Mouse (Mus musculus) gastrocnemius, adult 2 months (tissue): ENCODE measurements at regions not wholly inside any gene's neighbourhood (a gene's known extent, or its start where the extent isn't known, plus 50 kb on each side); places are given as distances from the start of the nearest gene placed in this dataset.

ENCODE experiments used
- DNase-seq: peaks from one replicate; pipeline ENCODE4 v3.0.0; 2022
- H3K27ac ChIP-seq: fragments of 200-600 bp; 2 replicates; pipeline ENCODE4 v1.8.1; 2022; ENCODE audit warnings: mild to moderate bottlenecking
- H3K4me3 ChIP-seq: fragments of 200-600 bp; 2 replicates; pipeline ENCODE4 v1.8.1; 2022; ENCODE audit warnings: mild to moderate bottlenecking, moderate library complexity
- CTCF ChIP-seq: fragments of 200-600 bp; IDR thresholded peaks from 2 replicates; pipeline ENCODE4 v1.8.1; 2022; ENCODE audit warnings: antibody characterized with exemption, mild to moderate bottlenecking, moderate library complexity
- intact Hi-C: fragments of 180-260 bp; cut with DNase I; formaldehyde crosslinking; loops from one replicate; pipeline ENCODE4 v1.15.1; 2025

- DNase-seq, result no peak
- intact Hi-C loops, result no loop called here
- no peak for TF ChIP-seq CTCF
- no peak overlapping the region for H3K4me3 ChIP-seq
- no peak overlapping the region for H3K27ac ChIP-seq
Observed at GRCm38 (mm10) chr3:120884189-120884588, 287.3 kb downstream of the Rwdd3 start.

DNA sequence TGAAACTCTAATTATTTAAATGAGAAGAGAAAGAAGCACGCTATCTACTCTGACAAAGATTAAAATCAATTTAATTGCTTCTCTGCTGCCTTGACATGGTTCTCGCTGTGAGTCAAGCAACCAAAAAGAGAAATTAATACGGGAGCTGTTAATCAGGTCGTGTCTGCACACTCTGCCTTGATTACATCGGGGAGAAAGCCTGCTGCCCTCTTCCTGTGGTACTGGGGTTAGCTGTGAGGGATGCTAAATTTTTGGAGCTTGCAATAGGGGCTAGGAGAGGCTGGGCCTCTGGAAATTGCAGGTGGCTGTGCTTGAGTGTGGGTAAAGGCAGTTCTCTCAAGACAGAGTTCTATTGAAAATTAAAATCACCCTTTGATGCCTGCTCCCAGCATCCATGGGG, 287.8 kb downstream of the Rwdd3 start:
- no peak for TF ChIP-seq CTCF

DNA sequence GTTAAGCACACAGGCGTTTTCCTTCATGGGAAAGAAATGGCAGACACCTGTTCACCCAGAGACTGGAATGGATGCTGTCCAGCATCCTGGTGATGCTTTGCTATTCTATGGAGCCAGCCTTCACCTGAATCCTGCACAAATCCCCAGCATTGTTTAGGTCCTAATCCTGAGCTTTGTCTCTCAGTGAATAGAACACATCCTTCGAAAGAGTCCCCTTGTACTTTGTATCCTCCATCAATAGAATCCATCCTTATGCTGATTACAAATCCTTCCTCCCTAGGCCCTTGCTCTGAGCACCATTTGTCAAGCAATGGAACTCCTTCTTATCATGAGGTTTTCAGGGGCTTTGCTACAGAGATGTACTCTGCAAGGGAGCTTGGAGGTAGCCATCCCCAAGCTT, 292.1 kb downstream of the Rwdd3 start:
- no peak for DNase-seq
- H3K4me3 ChIP-seq, result no peak overlapping the region
- TF ChIP-seq CTCF, result no peak
- no peak overlapping the region for H3K27ac ChIP-seq
- intact Hi-C loops, result no loop called here

More for the DNA sequence above, 287.8 kb downstream of the Rwdd3 start:
- H3K27ac ChIP-seq, result no peak overlapping the region
- no peak overlapping the region for H3K4me3 ChIP-seq
- intact Hi-C loops, result no loop called here
- DNase-seq, result no peak

GRCm38 (mm10) chr3:120875740-120876139, 295.8 kb downstream of the Rwdd3 start:
- no peak overlapping the region for H3K4me3 ChIP-seq
- no peak overlapping the region for H3K27ac ChIP-seq
- TF ChIP-seq CTCF, result no peak
- intact Hi-C loops, result no loop called here
- DNase-seq, result no peak

DNA sequence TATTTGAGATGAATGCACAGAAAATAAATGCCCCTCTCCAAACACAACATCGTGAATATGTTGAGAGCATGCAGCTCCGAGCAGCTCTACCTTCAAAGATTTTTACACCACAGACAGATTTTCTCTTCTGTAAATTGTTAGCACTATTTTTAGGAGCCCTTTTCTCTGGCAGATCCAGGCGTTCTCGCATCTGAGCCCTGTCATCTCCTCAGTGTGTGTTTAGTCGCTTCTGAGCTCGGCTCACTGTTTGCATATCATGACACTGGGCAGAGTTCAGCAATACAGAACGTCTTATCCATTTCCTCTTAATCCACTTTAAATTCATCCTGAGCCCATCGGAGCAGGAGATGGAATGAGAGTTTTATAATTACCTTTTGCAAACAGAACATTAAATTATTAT, 306.5 kb downstream of the Rwdd3 start:
- H3K4me3 ChIP-seq, result no peak overlapping the region
- no peak for TF ChIP-seq CTCF
- H3K27ac ChIP-seq, result no peak overlapping the region
- intact Hi-C loops, result no loop called here
- no peak for DNase-seq

DNA sequence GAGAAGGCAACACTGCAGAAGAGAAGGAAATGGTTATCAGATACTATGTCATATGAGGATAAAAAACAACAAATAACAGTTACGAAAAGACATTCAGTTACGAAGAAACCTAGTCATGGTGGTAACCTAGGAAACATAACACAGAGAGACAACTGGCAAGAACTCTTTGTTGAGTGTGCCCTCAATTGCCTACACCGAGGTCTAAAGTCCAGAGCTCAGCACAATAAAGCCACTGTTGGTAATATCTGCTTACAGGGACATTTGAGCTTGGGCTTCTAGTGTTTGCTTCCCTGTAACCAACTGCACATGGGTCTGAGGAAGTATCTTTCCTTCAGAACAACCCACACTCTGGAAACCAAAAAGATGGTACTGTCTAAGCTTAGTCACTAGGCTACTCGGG, 309.9 kb downstream of the Rwdd3 start:
- TF ChIP-seq CTCF, result no peak
- Histone ChIP-seq H3K4me3 (no peak overlapping the region), H3K27ac (no peak overlapping the region)
- DNase-seq, result no peak
- intact Hi-C loops, result no loop called here

GRCm38 (mm10) chr3:120858281-120858680, 313.2 kb downstream of the Rwdd3 start:
- Histone ChIP-seq H3K4me3 (no peak overlapping the region), H3K27ac (no peak overlapping the region)
- no peak for TF ChIP-seq CTCF
- intact Hi-C loops, result no loop called here
- no peak for DNase-seq

DNA sequence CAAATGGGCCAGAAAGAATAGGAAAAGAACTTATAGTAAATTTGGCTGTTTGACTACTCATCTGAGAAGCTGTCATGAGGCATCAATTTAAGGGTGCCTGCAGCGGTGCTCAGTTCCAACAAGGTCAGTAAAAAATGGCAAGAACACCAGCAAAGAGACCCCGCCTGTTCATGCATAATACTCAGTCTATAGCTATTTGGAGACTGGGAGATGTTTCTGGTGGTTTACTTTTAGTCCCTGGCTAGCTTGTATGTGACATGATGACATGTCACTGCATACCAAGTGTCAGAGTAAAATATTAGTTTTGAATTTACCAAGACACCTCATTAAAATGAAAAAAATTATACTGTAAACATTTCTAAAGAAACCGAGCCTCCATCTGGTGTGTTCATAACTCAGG, 317.2 kb downstream of the Rwdd3 start:
- Histone ChIP-seq H3K4me3 (no peak overlapping the region), H3K27ac (no peak overlapping the region)
- TF ChIP-seq CTCF, result no peak
- intact Hi-C loops, result no loop called here
- no peak for DNase-seq

GRCm38 (mm10) chr3:120843623-120844022, 327.9 kb downstream of the Rwdd3 start:
- no peak overlapping the region for H3K4me3 ChIP-seq
- no peak overlapping the region for H3K27ac ChIP-seq
- intact Hi-C loops, result no loop called here
- no peak for TF ChIP-seq CTCF
- no peak for DNase-seq

DNA sequence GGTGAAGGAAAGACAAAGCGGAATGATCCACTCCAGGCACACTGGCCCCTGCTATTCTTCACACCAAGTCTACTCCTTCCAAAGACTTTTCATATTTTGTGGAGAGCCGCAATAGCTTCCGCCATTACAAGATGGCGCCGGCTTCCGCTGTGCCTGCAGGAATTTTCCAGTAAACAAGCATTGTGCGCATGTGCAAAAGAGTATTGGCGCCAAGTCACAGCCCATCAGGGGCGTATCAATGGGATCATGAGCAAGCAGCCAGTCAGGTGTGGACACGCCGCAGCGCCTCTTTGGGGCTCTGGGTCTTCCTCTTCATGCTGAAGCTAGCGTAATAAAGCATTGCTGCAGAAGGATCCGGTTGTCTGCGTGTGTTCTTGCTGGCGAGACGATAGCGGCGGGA, 348.0 kb downstream of the Rwdd3 start:
- no peak for DNase-seq

DNA sequence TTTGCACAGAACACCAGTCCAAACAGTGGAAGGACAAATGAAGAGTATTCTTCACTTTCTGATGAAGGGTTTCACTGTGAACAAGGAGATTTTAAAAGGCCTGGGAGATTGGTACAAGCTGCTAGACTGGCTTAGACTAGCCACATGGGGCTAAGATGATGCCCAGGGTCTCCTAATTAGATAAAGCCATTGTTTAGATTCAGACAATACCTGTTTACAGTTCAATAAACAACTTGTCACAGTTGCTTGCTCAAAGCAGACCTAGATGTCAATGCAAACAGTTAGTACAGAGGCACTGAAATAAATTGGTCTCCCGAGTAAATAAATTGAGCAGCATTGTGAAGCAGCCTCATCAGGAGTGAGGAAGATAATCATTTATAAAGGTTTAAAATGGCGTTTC, 359.6 kb downstream of the Rwdd3 start:
- intact Hi-C loops, result no loop called here
- Histone ChIP-seq H3K27ac (no peak overlapping the region), H3K4me3 (no peak overlapping the region)
- no peak for TF ChIP-seq CTCF
- DNase-seq, result no peak

More for the DNA sequence above, 348.0 kb downstream of the Rwdd3 start:
- no peak for TF ChIP-seq CTCF
- Histone ChIP-seq H3K4me3 (no peak overlapping the region), H3K27ac (no peak overlapping the region)
- intact Hi-C loops, result no loop called here

DNA sequence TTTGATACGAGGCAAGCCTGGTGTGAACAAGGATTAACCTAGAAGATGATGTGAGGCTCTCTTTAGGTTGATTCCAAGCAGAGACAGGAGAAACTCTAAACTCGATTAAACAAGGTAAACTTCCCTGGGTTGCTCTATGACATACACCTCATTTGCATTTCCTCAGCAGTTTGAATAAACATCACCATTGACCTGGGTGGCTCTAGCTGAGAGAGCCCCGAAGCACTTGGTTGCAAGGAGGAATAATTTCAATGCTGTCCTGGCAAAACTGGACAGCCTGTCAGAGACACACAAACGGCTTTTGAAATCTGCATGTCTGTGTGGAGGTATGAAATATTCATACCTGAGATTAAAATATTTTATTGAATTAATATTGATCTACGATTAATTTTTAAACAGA, 361.0 kb downstream of the Rwdd3 start:
- Histone ChIP-seq H3K27ac (no peak overlapping the region), H3K4me3 (no peak overlapping the region)
- no peak for TF ChIP-seq CTCF
- no peak for DNase-seq
- intact Hi-C loops, result no loop called here

- intact Hi-C loops, result no loop called here
- no peak for TF ChIP-seq CTCF
- no peak for DNase-seq
- H3K27ac ChIP-seq, result no peak overlapping the region
- no peak overlapping the region for H3K4me3 ChIP-seq
Observed at GRCm38 (mm10) chr3:120810048-120810447, 361.4 kb downstream of the Rwdd3 start.

GRCm38 (mm10) chr3:120786659-120787058, 384.8 kb downstream of the Rwdd3 start:
- intact Hi-C loops, result no loop called here
- peak; percentile 15 for DNase-seq
- Histone ChIP-seq H3K4me3 (no peak overlapping the region), H3K27ac (no peak overlapping the region)
- TF ChIP-seq CTCF, result no peak

DNA sequence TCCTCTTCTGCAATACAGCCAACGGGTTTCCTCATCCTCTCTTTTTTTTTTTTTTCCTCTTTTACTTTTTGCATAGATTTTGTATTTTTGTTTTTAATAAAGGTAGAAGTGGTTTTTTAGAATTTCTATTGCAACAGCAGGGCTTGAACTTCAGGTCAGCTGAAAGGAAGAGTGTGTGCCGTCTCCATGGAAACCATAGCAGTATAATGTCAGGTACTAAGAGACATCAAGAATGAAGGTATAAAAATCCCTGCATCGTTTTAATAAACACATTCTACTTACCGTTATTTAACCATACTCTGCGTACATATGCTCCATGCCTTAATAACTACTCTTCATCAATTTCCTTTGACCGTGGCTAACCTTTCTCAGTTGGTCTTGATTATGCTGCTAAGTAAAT, 390.0 kb downstream of the Rwdd3 start:
- TF ChIP-seq CTCF, result no peak
- DNase-seq, result no peak
- Histone ChIP-seq H3K4me3 (no peak overlapping the region), H3K27ac (no peak overlapping the region)
- intact Hi-C loops, result no loop called here
